Comparison of ENCODE assay signal across 16 mouse cellular contexts in the genomic region with DNA sequence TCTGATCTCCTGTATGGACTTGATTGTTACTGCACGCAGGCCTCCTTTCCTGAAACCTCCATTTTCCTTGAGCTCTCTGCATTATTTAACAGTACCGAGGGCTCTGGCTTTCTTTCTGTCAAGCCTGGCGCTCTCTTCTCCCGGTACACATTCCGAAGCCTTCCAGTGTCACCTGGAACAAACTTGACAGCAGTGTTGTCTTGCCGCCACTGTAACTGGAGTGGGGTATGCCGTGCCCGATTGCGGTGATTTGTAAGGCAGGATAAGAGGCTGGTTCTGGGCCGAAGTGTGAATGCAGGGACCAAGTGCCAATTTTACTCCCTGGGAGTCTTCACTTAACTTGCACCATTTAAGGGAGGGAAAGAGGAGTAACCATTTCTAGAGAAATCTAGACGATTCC.
DNase-seq lines count a peak whose midpoint lies in the region; ATAC-seq and TF ChIP-seq lines count a peak whose summit lies in the region.
"Had no signal": no experiment of that assay in that cellular context is flagged by ENCODE, and none has a peak within 500 bp of the region (broad histone marks: within the 10 kb centered on the region; RNA-seq: fewer than 3 reads in every experiment).

No protein-coding gene starts in this region.

- WGBS in heart, embryonic 12.5 days = 23% methylated on average over 11 of the region's 11 CpGs
- WGBS in lung, embryonic 14.5 days = 25% methylated on average over 11 of the region's 11 CpGs
- 44% methylated on average over 11 of the region's 11 CpGs for WGBS in embryonic facial prominence, embryonic 13.5 days
- WGBS in limb, embryonic 14.5 days = 51% methylated on average over 11 of the region's 11 CpGs

- peak overlapping the region; percentile 84 for H3K27ac ChIP-seq in heart, embryonic 12.5 days (ENCODE audit: poor library complexity, severe bottlenecking)
- H3K27ac ChIP-seq in lung, embryonic 14.5 days (ENCODE audit: low read depth) = peak overlapping the region; percentile 71
- peak overlapping the region; percentile 96 for H3K27ac ChIP-seq in embryonic facial prominence, embryonic 13.5 days
- peak overlapping the region; percentile 91 for H3K27ac ChIP-seq in limb, embryonic 14.5 days (replicated peaks; ENCODE audit: low read depth, low read length)
- H3K27ac ChIP-seq: hindbrain, embryonic 14.5 days had no signal

- TF ChIP-seq CTCF in lung, embryonic 14.5 days (IDR thresholded peaks at IDR 0.05; ENCODE audit: low read depth) = no peak

- DNase-seq in heart, adult 9 months (ENCODE audit: low spot score in 2 of 2) = no peak
- peak; percentile 32 for DNase-seq in lung, embryonic 14.5 days
- DNase-seq in lung, postnatal 36 days = no peak
- no peak for DNase-seq in limb, embryonic 14.5 days (ENCODE audit: low spot score)
- no peak for DNase-seq in cerebellum, adult 8-10 months
- no peak for DNase-seq in spleen, postnatal 4 days (ENCODE audit: low spot score in 2 of 2)
- DNase-seq: adrenal gland, postnatal 25 days; cerebellum, postnatal 36 days; gastrocnemius, postnatal 25 days; kidney, adult 9 months; right cerebral cortex, postnatal 14 days; thymus, adult 2 months had no signal

- H3K4me2 ChIP-seq in heart, embryonic 12.5 days = peak overlapping the region; percentile 50
- peak overlapping the region; percentile 27 for H3K4me2 ChIP-seq in lung, embryonic 14.5 days
- H3K4me2 ChIP-seq in embryonic facial prominence, embryonic 13.5 days = peak overlapping the region; percentile 11; the same call in 1 of the 2 replicates
- no peak overlapping the region; the same call in 1 of the 2 replicates for H3K4me2 ChIP-seq in limb, embryonic 14.5 days (replicated peaks; ENCODE audit: low read depth, low read length, severe bottlenecking)
- H3K4me2 ChIP-seq: hindbrain, embryonic 14.5 days had no signal

- H3K4me3 ChIP-seq in heart, embryonic 12.5 days = no peak overlapping the region; the same call in 1 of the 2 replicates
- H3K4me3 ChIP-seq in lung, embryonic 14.5 days (ENCODE audit: low read depth, low read length) = no peak overlapping the region
- no peak overlapping the region for H3K4me3 ChIP-seq in embryonic facial prominence, embryonic 13.5 days
- H3K4me3 ChIP-seq in limb, embryonic 14.5 days (replicated peaks; ENCODE audit: low read length) = no peak overlapping the region

- H3K27me3 ChIP-seq in heart, embryonic 12.5 days (replicated peaks) = no peaks in the 10 kb centered on the region
- H3K27me3 ChIP-seq in lung, embryonic 14.5 days (ENCODE audit: insufficient read depth, low read length) = no peaks in the 10 kb centered on the region
- no peaks in the 10 kb centered on the region for H3K27me3 ChIP-seq in embryonic facial prominence, embryonic 13.5 days
- no peaks in the 10 kb centered on the region for H3K27me3 ChIP-seq in limb, embryonic 14.5 days (ENCODE audit: control insufficient read depth, insufficient read depth, low read length)

- H3K9ac ChIP-seq in heart, embryonic 12.5 days = peak overlapping the region; percentile 37; the same call in 1 of the 2 replicates
- H3K9ac ChIP-seq in lung, embryonic 14.5 days = 0 out of 2 replicates have a peak overlapping the region, but pooled peaks have one; percentile 17
- no peak overlapping the region for H3K9ac ChIP-seq in embryonic facial prominence, embryonic 13.5 days
- 0 out of 2 replicates have a peak overlapping the region, but pooled peaks have one; percentile 25 for H3K9ac ChIP-seq in limb, embryonic 14.5 days (ENCODE audit: low read depth, low read length, severe bottlenecking)
- H3K9ac ChIP-seq: hindbrain, embryonic 14.5 days had no signal

- no peak for ATAC-seq in heart, embryonic 12.5 days (ENCODE audit: insufficient number of reproducible peaks, low FRiP score)
- no peak for ATAC-seq in lung, embryonic 14.5 days (ENCODE audit: insufficient read depth)
- no peak for ATAC-seq in embryonic facial prominence, embryonic 13.5 days (ENCODE audit: insufficient number of reproducible peaks, insufficient read depth, low FRiP score, low TSS enrichment, low read depth)
- no peak for ATAC-seq in limb, embryonic 14.5 days (ENCODE audit: low FRiP score, low read depth)
- ATAC-seq: forebrain, embryonic 16.5 days had no signal

- H3K36me3 ChIP-seq in heart, embryonic 12.5 days = peaks cover 8% of the 10 kb centered on the region
- H3K36me3 ChIP-seq in lung, embryonic 14.5 days (ENCODE audit: insufficient read depth) = 0 out of 2 replicates have a peak, but pooled peaks cover 4% of the 10 kb centered on the region
- H3K36me3 ChIP-seq in embryonic facial prominence, embryonic 13.5 days = peaks cover 13% of the 10 kb centered on the region
- H3K36me3 ChIP-seq in limb, embryonic 14.5 days (ENCODE audit: control insufficient read depth, insufficient read depth, low read length) = peaks cover 13% of the 10 kb centered on the region

- no peaks in the 10 kb centered on the region for H3K9me3 ChIP-seq in heart, embryonic 12.5 days (replicated peaks)
- no peaks in the 10 kb centered on the region for H3K9me3 ChIP-seq in lung, embryonic 14.5 days (ENCODE audit: low read depth, low read length)
- H3K9me3 ChIP-seq in embryonic facial prominence, embryonic 13.5 days = no peaks in the 10 kb centered on the region
- H3K9me3 ChIP-seq in limb, embryonic 14.5 days (ENCODE audit: control insufficient read depth, low read length) = no peaks in the 10 kb centered on the region

- H3K4me1 ChIP-seq in heart, embryonic 12.5 days (replicated peaks) = peaks cover 68% of the 10 kb centered on the region
- peaks cover 43% of the 10 kb centered on the region for H3K4me1 ChIP-seq in lung, embryonic 14.5 days (ENCODE audit: insufficient read depth)
- peaks cover 46% of the 10 kb centered on the region for H3K4me1 ChIP-seq in embryonic facial prominence, embryonic 13.5 days
- peaks cover 46% of the 10 kb centered on the region for H3K4me1 ChIP-seq in limb, embryonic 14.5 days (ENCODE audit: control insufficient read depth, insufficient read depth, low read length)

- TF ChIP-seq POLR2A in limb, embryonic 14.5 days (IDR thresholded peaks at IDR 0.05; ENCODE audit: borderline replicate concordance, extremely low read depth, insufficient read depth, insufficient read length) = no peak
